Mouse (Mus musculus): ENCODE data around the gene Troap. TPM values are rescaled to one million over a fixed set of nuclear protein-coding genes. Genes with fewer than 3 reads are reported as not detected.

Gene Troap
- total RNA-seq, 2 experiments from 2014 or later, result 0.32 TPM; not detected in 1

GRCm38 (mm10) chr15:99129956-99130910 lies 55.9 kb downstream of the Troap start:
- intact Hi-C loops (cut with DNase I), result no loop called here
- no peak for DNase-seq (ENCODE audit: low spot score in 2 of 2)

Small RNA genes lying within 50 kb of the gene (microRNA-seq; reads per million reads assigned to microRNA genes)
- gene Mir6960, result not detected

Other genes starting within 250 kb of the Troap start
- gene Prkag1, start 243.1 kb upstream of the Troap start, total RNA-seq (2021), result 10 to 100 TPM; 49.1 to 50.0 TPM
- 10 to 100 TPM; 69.9 to 98.8 TPM for gene Kmt2d, start 203.4 kb upstream of the Troap start, total RNA-seq (2021)
- 10 to 100 TPM in 1 of 2 experiments, 1 to 10 TPM in 1; 9.0 to 10.5 TPM for gene Rhebl1, start 180.0 kb upstream of the Troap start, total RNA-seq (2021)
- under 1 TPM in 1 of 2 experiments, not detected in 1; 0.35 TPM for gene Dhh, start 176.0 kb upstream of the Troap start, total RNA-seq (2021)
- 10 to 100 TPM; 12.6 to 16.6 TPM for gene Lmbr1l, start 156.3 kb upstream of the Troap start, total RNA-seq (2021)
- 100 to 1,000 TPM; 509 to 602 TPM for gene Tuba1b, start 140.0 kb upstream of the Troap start, total RNA-seq (2021)
- not detected for gene Gm49450, start 121.0 kb upstream of the Troap start, total RNA-seq (2021)
- gene Tuba1a, start 120.9 kb upstream of the Troap start, total RNA-seq (2021), result 1,000 to 10,000 TPM in 1 of 2 experiments, 100 to 1,000 TPM in 1; 932 to 1,107 TPM
- 10 to 100 TPM; 60.3 to 78.5 TPM for gene Tuba1c, start 44.7 kb upstream of the Troap start, total RNA-seq (2021)
- gene Prph, start 19.4 kb upstream of the Troap start, total RNA-seq (2021), result 1 to 10 TPM in 1 of 2 experiments, under 1 TPM in 1; 0.97 to 1.8 TPM
- gene C1ql4, start 13.2 kb downstream of the Troap start, total RNA-seq (2021), result not detected
- under 1 TPM; 0.25 to 0.27 TPM for gene Dnajc22, start 18.6 kb downstream of the Troap start, total RNA-seq (2021)
- 10 to 100 TPM; 35.2 to 37.5 TPM for gene Spats2, start 51.3 kb downstream of the Troap start, total RNA-seq (2021)
- gene Kcnh3, start 150.3 kb downstream of the Troap start, total RNA-seq (2021), result 100 to 1,000 TPM; 173 to 180 TPM
- gene Mcrs1, start 177.4 kb downstream of the Troap start, total RNA-seq (2021), result 10 to 100 TPM; 80.9 to 91.9 TPM
- 100 to 1,000 TPM in 1 of 2 experiments, 10 to 100 TPM in 1; 88.1 to 104 TPM for gene Prpf40b, start 220.5 kb downstream of the Troap start, total RNA-seq (2021)
- 1 to 10 TPM; 1.7 to 1.8 TPM for gene Fam186b, start 221.3 kb downstream of the Troap start, total RNA-seq (2021)